Mouse (Mus musculus) liver, embryonic 11.5 days (tissue): ENCODE data around the gene Tomm40. TPM values are rescaled to one million over a fixed set of nuclear protein-coding genes. Genes with fewer than 3 reads are reported as not detected.

Experiments used
- ATAC-seq: fragments of 200-750 bp; cut with Nextera tagmentation; replicated peaks from 2 replicates; pipeline ENCODE4 v1.8.0; 2017; ENCODE audit warnings: moderate number of reproducible peaks, mild to moderate bottlenecking, moderate TSS enrichment, moderate library complexity; ENCODE audit not compliant: low FRiP score
- DNase-seq: peaks from one replicate; pipeline ENCODE4 v3.0.0-alpha.2; 2017; ENCODE audit warnings: low spot score
- H3K27ac ChIP-seq: fragments of 300-500 bp; sonication (generic); 2 replicates; pipeline ENCODE4 v1.5.1; 2014; ENCODE audit warnings: mild to moderate bottlenecking, low read depth, low read length, control low read depth
- H3K27me3 ChIP-seq: fragments of 300-500 bp; sonication (generic); replicated peaks from 2 replicates; pipeline ENCODE4 v1.6.1; 2014; ENCODE audit warnings: low read length, mixed read lengths; ENCODE audit not compliant: control insufficient read depth, insufficient read depth
- H3K36me3 ChIP-seq: fragments of 300-500 bp; sonication (generic); 2 replicates; pipeline ENCODE4 v1.6.1; 2014; ENCODE audit warnings: mild to moderate bottlenecking, low read length, moderate library complexity, mixed read lengths; ENCODE audit not compliant: control insufficient read depth, insufficient read depth
- H3K4me1 ChIP-seq: fragments of 300-500 bp; sonication (generic); replicated peaks from 2 replicates; pipeline ENCODE4 v1.6.1; 2014; ENCODE audit warnings: low read length, mixed read lengths; ENCODE audit not compliant: control insufficient read depth, insufficient read depth
- H3K4me2 ChIP-seq: fragments of 300-500 bp; sonication (generic); 2 replicates; pipeline ENCODE4 v1.6.1; 2014; ENCODE audit warnings: mild to moderate bottlenecking, control low read depth, moderate library complexity
- H3K4me3 ChIP-seq: fragments of 300-500 bp; sonication (generic); 2 replicates; pipeline ENCODE4 v1.5.1; 2014; ENCODE audit warnings: low read depth, low read length, control low read depth
- H3K9ac ChIP-seq: fragments of 300-500 bp; sonication (generic); 2 replicates; pipeline ENCODE4 v1.6.1; 2014; ENCODE audit warnings: low read depth, low read length, control low read depth
- H3K9me3 ChIP-seq: fragments of 300-500 bp; sonication (generic); 2 replicates; pipeline ENCODE4 v1.6.1; 2016; ENCODE audit warnings: low read length, inconsistent platforms, mixed read lengths; ENCODE audit not compliant: control insufficient read depth
- WGBS: fragments of 180-500 bp; shearing (Covaris S2); extraction: QIAGEN DNeasy Blood & Tissue Kit; methylation state at CpG from one replicate; pipeline ENCODE4 v1.1.7; 2014; 5-methylcytosine and 5-hydroxymethylcytosine counted together
- polyA plus RNA-seq: library from polyadenylated mRNA; unstranded; fragments of >200 nt; fragmentation: Nextera tagmentation; extraction: Ambion mirVana; gene quantifications from 2 replicates; pipeline ENCODE4 v1.2.1, GENCODE M21; 2014

The Tomm40 gene
- polyA plus RNA-seq, 1 experiment from 2014 or later: 259 TPM

DNA sequence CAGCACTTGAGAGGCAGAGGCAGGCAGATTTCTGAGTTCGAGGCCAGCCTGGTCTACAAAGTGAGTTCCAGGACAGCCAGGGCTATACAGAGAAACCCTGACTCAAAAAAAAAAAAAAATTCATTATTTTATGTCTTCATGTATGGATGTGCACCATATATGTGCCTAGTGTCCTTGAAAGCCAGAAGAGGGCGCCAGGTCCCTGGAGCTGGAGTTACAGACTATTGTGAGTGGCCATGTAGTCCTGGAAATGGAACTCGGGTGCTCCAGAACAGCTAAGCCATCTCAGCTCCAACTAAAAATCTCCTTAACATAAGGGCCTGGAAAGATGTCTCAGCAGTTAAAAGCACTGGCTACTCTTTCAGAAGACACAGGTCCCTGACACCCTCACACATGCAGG is 48.5 kb downstream of the Tomm40 start:
- peaks cover 22% of the 10 kb centered on the region for H3K4me1 ChIP-seq
- H3K27ac ChIP-seq: no peak overlapping the region; the same call in 1 of the 2 replicates
- WGBS: 65% methylated on average over 3 of the region's 3 CpGs
- H3K4me2 ChIP-seq: no peak overlapping the region
- no peak for DNase-seq
- no peak overlapping the region for H3K9ac ChIP-seq
- H3K9me3 ChIP-seq: no peaks in the 10 kb centered on the region
- no peak overlapping the region for H3K4me3 ChIP-seq
- H3K27me3 ChIP-seq: no peaks in the 10 kb centered on the region
- H3K36me3 ChIP-seq: peaks cover 7% of the 10 kb centered on the region; the same call in 1 of the 2 replicates
- ATAC-seq: no peak

DNA sequence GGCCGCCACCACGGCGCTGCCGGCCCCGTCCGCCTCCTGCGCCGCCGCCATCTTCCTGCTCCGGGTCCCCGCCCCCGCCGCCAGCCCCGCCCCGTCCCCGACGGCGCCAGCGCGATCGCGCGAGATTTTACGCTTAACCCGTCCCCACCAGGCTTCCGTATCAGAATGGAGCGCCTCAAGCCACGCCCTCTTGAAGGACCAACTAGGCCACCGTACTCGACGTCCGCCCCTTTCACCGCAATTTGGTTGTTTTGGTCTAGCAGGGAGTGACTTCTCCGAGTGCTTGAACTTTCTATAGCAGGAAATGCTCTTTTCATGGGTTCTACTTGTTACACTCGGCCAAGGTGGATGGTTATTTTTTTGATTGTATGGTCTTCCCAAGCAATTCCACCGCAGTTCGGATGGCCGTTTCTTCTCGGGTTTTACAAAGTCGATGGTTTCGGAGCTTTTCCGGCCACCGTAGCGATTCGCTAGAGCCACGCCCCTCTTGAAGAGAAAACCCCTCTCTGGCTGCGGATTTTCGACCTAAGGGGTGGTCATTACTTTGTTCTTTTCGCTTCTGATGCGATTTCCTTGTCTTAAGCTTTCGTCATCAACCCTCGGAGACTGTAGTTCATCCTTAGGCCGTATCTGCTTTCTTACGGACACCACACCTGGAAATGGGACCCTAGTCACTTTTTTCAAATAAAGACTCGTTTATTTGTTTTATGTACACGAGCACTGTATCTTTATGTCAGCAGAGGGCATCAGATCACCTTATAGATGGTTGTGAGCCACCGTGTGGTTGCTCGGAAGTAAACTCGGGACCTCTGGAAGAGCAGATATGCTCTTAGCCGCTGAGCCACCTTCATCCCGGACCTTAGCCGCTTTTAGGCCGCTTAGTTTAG is 50.0 kb downstream of the Tomm40 start, which contains the start of gene Clptm1:
Gene Clptm1, minus strand, starts transcription at position 79 of the 887 bp plus-strand sequence.
- Histone ChIP-seq H3K4me1 (peaks cover 22% of the 10 kb centered on the region), H3K9ac (peak within 1 kb of the TSS; percentile 98), H3K4me2 (peak within 1 kb of the TSS; percentile 96), H3K27ac (peak within 1 kb of the TSS; percentile 97), H3K9me3 (no peaks in the 10 kb centered on the region), H3K4me3 (peak within 1 kb of the TSS; percentile 100), H3K36me3 (peaks cover 15% of the 10 kb centered on the region), H3K27me3 (no peaks in the 10 kb centered on the region)
- DNase-seq (peak; percentile 95), ATAC-seq (peak; percentile 78)
- WGBS: under 1% methylated on average over 60 of the region's 63 CpGs

DNA sequence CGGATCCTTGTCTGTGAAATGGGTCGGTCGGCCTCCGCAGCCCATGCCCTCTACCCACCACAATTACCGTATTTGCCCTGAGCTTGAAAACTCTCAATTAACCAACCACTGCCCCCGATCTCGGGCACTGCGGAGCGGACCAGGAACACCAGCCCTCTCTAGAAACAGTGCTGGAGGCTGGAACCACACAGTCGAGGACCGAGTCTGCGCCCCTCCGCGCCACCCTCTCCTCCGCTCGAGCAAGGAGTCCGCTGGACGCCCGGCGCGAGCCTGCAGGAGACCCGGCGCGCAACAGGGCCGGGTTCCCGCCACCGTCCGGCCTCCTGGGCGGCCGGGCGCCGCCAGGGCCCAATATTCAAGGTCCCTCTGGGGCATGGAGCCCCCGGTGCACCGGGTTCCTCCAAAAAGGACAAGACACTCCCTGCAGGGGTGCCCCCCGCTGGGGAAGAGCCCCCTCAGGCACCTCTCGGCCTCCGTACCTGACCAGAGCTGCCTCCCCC is 50.7 kb downstream of the Tomm40 start:
- Histone ChIP-seq H3K4me1 (peaks cover 18% of the 10 kb centered on the region), H3K27me3 (no peaks in the 10 kb centered on the region), H3K4me3 (peak overlapping the region; percentile 100), H3K4me2 (peak overlapping the region; percentile 96), H3K9me3 (no peaks in the 10 kb centered on the region), H3K27ac (peak overlapping the region; percentile 71), H3K9ac (peak overlapping the region; percentile 98), H3K36me3 (peaks cover 15% of the 10 kb centered on the region)
- peak; percentile 39 for ATAC-seq
- under 1% methylated on average over 37 of the region's 37 CpGs for WGBS
- DNase-seq: no peak

DNA sequence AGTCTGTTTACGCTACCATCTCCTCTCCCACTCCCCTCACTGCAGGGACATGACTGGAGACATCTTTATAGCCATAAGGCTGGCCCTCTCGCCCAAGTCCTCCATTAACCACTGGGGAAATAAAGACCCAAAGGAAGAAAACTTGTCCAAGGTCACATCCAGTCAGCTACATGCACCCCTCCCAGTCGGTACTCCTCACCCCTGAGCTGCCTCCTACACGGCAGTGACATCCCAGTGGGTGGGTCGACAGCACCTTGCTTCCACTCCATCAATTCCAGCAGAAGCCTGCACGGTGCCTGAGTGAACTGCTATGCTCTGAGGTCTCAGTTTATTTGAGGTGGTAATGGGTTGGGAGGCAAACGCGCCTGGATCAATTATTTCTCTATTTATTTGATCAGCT is 51.3 kb downstream of the Tomm40 start:
- Histone ChIP-seq H3K27me3 (no peaks in the 10 kb centered on the region), H3K36me3 (peaks cover 15% of the 10 kb centered on the region), H3K9ac (peak overlapping the region; percentile 98), H3K4me3 (peak overlapping the region; percentile 100), H3K4me1 (peaks cover 12% of the 10 kb centered on the region), H3K27ac (peak overlapping the region; percentile 71; the same call in 1 of the 2 replicates), H3K4me2 (peak overlapping the region; percentile 96), H3K9me3 (no peaks in the 10 kb centered on the region)
- DNase-seq (no peak), ATAC-seq (no peak)
- WGBS: 16% methylated on average over 8 of the region's 8 CpGs

DNA sequence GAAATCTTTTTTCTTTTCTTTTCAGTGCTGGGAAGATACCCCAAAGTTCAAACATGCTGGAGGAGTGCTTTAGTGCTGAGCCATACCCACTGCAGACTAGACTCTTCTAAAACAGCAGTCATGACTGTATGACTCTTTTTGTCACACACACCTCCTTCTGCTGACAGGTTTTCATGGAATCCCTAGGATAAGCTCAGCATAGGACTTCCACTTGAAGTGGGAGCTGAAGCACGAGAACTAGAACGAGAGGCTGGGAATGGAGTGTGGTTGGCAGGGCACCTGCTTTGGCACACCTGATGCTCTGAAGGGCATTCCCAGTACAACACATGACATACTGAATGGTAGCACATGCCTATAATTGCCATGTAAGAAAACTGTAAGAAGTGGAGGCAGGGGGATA is 62.6 kb downstream of the Tomm40 start:
- no peaks in the 10 kb centered on the region for H3K27me3 ChIP-seq
- no peak overlapping the region for H3K9ac ChIP-seq
- no peaks in the 10 kb centered on the region for H3K9me3 ChIP-seq
- H3K4me3 ChIP-seq: no peak overlapping the region
- peaks cover 9% of the 10 kb centered on the region for H3K4me1 ChIP-seq
- peaks cover 26% of the 10 kb centered on the region for H3K36me3 ChIP-seq
- DNase-seq (no peak), ATAC-seq (no peak)
- H3K4me2 ChIP-seq: no peak overlapping the region
- WGBS: 91% methylated on average over 2 of the region's 2 CpGs
- H3K27ac ChIP-seq: no peak overlapping the region

Other genes starting within 250 kb of the Tomm40 start
- gene Bloc1s3, start 207.1 kb downstream of the Tomm40 start, polyA plus RNA-seq: 2.0 and 2.1 TPM in 2 replicates
- 97.4 and 108 TPM in 2 replicates for gene Trappc6a, start 207.0 kb downstream of the Tomm40 start, polyA plus RNA-seq
- not detected in 2 replicates for gene Nkpd1, start 197.6 kb downstream of the Tomm40 start, polyA plus RNA-seq
- gene Ppp1r37, start 152.4 kb downstream of the Tomm40 start, polyA plus RNA-seq: 2.9 and 3.1 TPM in 2 replicates
- 2.3 and 2.4 TPM in 2 replicates for gene Zfp296, start 138.2 kb downstream of the Tomm40 start, polyA plus RNA-seq
- 133 and 142 TPM in 2 replicates for gene Gemin7, start 137.8 kb downstream of the Tomm40 start, polyA plus RNA-seq
- 33.4 and 45.5 TPM in 2 replicates for gene Clasrp, start 111.0 kb downstream of the Tomm40 start, polyA plus RNA-seq
- gene Relb, start 86.0 kb downstream of the Tomm40 start, polyA plus RNA-seq: 2.0 and 2.3 TPM in 2 replicates
- gene Clptm1, start 50.4 kb downstream of the Tomm40 start, polyA plus RNA-seq: 89.9 and 94.9 TPM in 2 replicates
- gene Apoc2, start 37.5 kb downstream of the Tomm40 start, polyA plus RNA-seq: 235 and 244 TPM in 2 replicates
- not detected in 2 replicates for gene Gm44805, start 34.0 kb downstream of the Tomm40 start, polyA plus RNA-seq
- gene Apoc4, start 34.0 kb downstream of the Tomm40 start, polyA plus RNA-seq: 4.8 and 5.4 TPM in 2 replicates
- gene Apoc1, start 22.8 kb downstream of the Tomm40 start, polyA plus RNA-seq: 173 and 199 TPM in 2 replicates
- 1,439 and 1,470 TPM in 2 replicates for gene Apoe, start 16.2 kb downstream of the Tomm40 start, polyA plus RNA-seq
- 55.9 and 58.4 TPM in 2 replicates for gene Nectin2, start 35.0 kb upstream of the Tomm40 start, polyA plus RNA-seq
- 17.5 and 21.8 TPM in 2 replicates for gene Bcam, start 55.6 kb upstream of the Tomm40 start, polyA plus RNA-seq
- 1.4 TPM in 2 replicates for gene Cblc, start 81.4 kb upstream of the Tomm40 start, polyA plus RNA-seq
- gene Bcl3, start 107.3 kb upstream of the Tomm40 start, polyA plus RNA-seq: 5.4 and 7.0 TPM in 2 replicates
- gene Gm19345, start 136.6 kb upstream of the Tomm40 start, polyA plus RNA-seq: not detected in 2 replicates
- not detected in 2 replicates for gene Ceacam16, start 145.9 kb upstream of the Tomm40 start, polyA plus RNA-seq
- gene Ceacam19, start 172.5 kb upstream of the Tomm40 start, polyA plus RNA-seq: not detected in 2 replicates
- 5.1 and 6.1 TPM in 2 replicates for gene Pvr, start 205.7 kb upstream of the Tomm40 start, polyA plus RNA-seq
- 0.59 and 0.73 TPM in 2 replicates for gene Igsf23, start 235.3 kb upstream of the Tomm40 start, polyA plus RNA-seq
- gene Ceacam20, start 250.0 kb upstream of the Tomm40 start, polyA plus RNA-seq: not detected in 2 replicates